Mouse (Mus musculus): ENCODE data around the gene Slc26a10.

DNA sequence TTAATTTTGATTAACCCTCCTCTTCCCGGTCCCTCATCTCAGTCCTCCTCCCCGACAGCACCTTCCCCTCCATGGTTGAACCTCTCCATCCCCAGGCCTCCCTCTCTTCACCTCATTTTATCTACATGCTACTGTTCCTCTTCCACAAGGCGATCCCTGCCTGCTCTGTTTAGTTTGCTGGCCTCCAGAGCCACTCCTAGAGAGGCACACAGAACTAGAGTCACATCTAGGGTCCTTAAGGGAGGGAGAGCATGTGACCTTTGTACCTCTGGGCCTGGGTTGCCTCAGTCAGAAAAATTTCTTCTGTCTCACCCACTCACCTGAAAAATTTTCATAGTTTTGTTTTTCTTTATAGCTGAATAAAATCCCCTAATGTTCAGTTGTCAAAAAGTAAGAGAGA is 42.5 kb downstream of the Slc26a10 start:
- no peak for TF ChIP-seq CTCF (conservative IDR thresholded peaks at IDR 0.05; ENCODE audit: low read length)
- TF ChIP-seq NANOG (IDR thresholded peaks at IDR 0.05; ENCODE audit: borderline replicate concordance, low read length), result no peak
- no peak for TF ChIP-seq POU5F1 (IDR thresholded peaks at IDR 0.05; ENCODE audit: borderline replicate concordance, low read length)
